Mouse (Mus musculus) erythroblast, embryonic 14.5 days (primary cell): ENCODE measurements around the gene Podnl1. TPM values are rescaled to one million over a fixed set of nuclear protein-coding genes. Genes with fewer than 3 reads are reported as not detected.

Experiments
- H3K27me3 ChIP-seq: 2 replicates; pipeline ENCODE4 v1.6.1; 2012; ENCODE audit warnings: inconsistent platforms; ENCODE audit not compliant: control insufficient read depth
- H3K36me3 ChIP-seq: 2 replicates; pipeline ENCODE4 v1.6.1; 2012; ENCODE audit warnings: mild to moderate bottlenecking, inconsistent platforms; ENCODE audit not compliant: control insufficient read depth
- H3K4me1 ChIP-seq: 2 replicates; pipeline ENCODE4 v1.6.1; 2012; ENCODE audit warnings: inconsistent platforms; ENCODE audit not compliant: control insufficient read depth
- H3K4me3 ChIP-seq: replicated peaks from 2 replicates; pipeline ENCODE3; 2012; ENCODE audit warnings: moderate library complexity, mild to moderate bottlenecking, inconsistent platforms
- H3K9me3 ChIP-seq: 2 replicates; pipeline ENCODE4 v1.6.1; 2012; ENCODE audit warnings: low read length, inconsistent platforms, mixed read lengths; ENCODE audit not compliant: control insufficient read depth
- GATA1 ChIP-seq: IDR thresholded peaks from 2 replicates; pipeline ENCODE4 v1.6.1; 2012; ENCODE audit warnings: low read length, inconsistent platforms, mixed read lengths
- TAL1 ChIP-seq: IDR thresholded peaks from 3 replicates; pipeline ENCODE4 v1.6.1; 2012; ENCODE audit warnings: low read length, inconsistent platforms, mixed read lengths
- polyA plus RNA-seq: library from polyadenylated mRNA; stranded (reverse); fragments of >175 nt; gene quantifications from 2 replicates; pipeline ENCODE4 v1.2.3, GENCODE M21; 2012

The Podnl1 gene
- polyA plus RNA-seq, 1 experiment, result not detected

GRCm38 (mm10) chr8:84096061-84096460 is 29.7 kb upstream of the Podnl1 start:
- Histone ChIP-seq H3K4me3 (no peak overlapping the region), H3K4me1 (no peaks in the 10 kb centered on the region), H3K36me3 (peaks cover 90% of the 10 kb centered on the region), H3K9me3 (no peaks in the 10 kb centered on the region), H3K27me3 (no peaks in the 10 kb centered on the region)
- TF ChIP-seq TAL1, result no peak
- TF ChIP-seq GATA1, result no peak

- Histone ChIP-seq H3K36me3 (peaks cover 90% of the 10 kb centered on the region), H3K27me3 (no peaks in the 10 kb centered on the region), H3K4me3 (no peak overlapping the region), H3K4me1 (peaks cover 17% of the 10 kb centered on the region), H3K9me3 (no peaks in the 10 kb centered on the region)
- TF ChIP-seq TAL1, result no peak
- TF ChIP-seq GATA1, result no peak
These were observed 27.4 kb upstream of the Podnl1 start for GRCm38 (mm10) chr8:84098376-84098775.

GRCm38 (mm10) chr8:84101476-84102270 is 24.1 kb upstream of the Podnl1 start:
- Histone ChIP-seq H3K9me3 (no peaks in the 10 kb centered on the region), H3K4me1 (peaks cover 36% of the 10 kb centered on the region), H3K27me3 (no peaks in the 10 kb centered on the region), H3K4me3 (no peak overlapping the region), H3K36me3 (peaks cover 59% of the 10 kb centered on the region)
- no peak for TF ChIP-seq GATA1
- no peak for TF ChIP-seq TAL1

- TF ChIP-seq TAL1 (no peak), GATA1 (no peak)
- peak overlapping the region; percentile 83 for H3K4me3 ChIP-seq
- peaks cover 39% of the 10 kb centered on the region for H3K36me3 ChIP-seq
- H3K4me1 ChIP-seq, result peaks cover 36% of the 10 kb centered on the region
- H3K9me3 ChIP-seq, result peaks cover 2% of the 10 kb centered on the region; the same call in 1 of the 2 replicates
- no peaks in the 10 kb centered on the region for H3K27me3 ChIP-seq
These were observed 22.2 kb upstream of the Podnl1 start for GRCm38 (mm10) chr8:84103601-84104000.

GRCm38 (mm10) chr8:84104221-84104620 is 21.6 kb upstream of the Podnl1 start:
- H3K4me3 ChIP-seq, result peak overlapping the region; percentile 83
- TF ChIP-seq TAL1, result no peak
- no peak for TF ChIP-seq GATA1
- no peaks in the 10 kb centered on the region for H3K27me3 ChIP-seq
- peaks cover 2% of the 10 kb centered on the region; the same call in 1 of the 2 replicates for H3K9me3 ChIP-seq
- peaks cover 33% of the 10 kb centered on the region for H3K36me3 ChIP-seq
- peaks cover 36% of the 10 kb centered on the region for H3K4me1 ChIP-seq

- Histone ChIP-seq H3K36me3 (peaks cover 26% of the 10 kb centered on the region), H3K27me3 (no peaks in the 10 kb centered on the region), H3K4me3 (peak within 1 kb of the TSS; percentile 83), H3K4me1 (peaks cover 36% of the 10 kb centered on the region), H3K9me3 (peaks cover 2% of the 10 kb centered on the region; the same call in 1 of the 2 replicates)
- no peak for TF ChIP-seq TAL1
- no peak for TF ChIP-seq GATA1
These were observed 20.8 kb upstream of the Podnl1 start, which contains the start of gene Dcaf15 for GRCm38 (mm10) chr8:84104697-84105609. Gene Dcaf15, minus strand, starts transcription at chr8:84104768.

- peaks cover 36% of the 10 kb centered on the region for H3K4me1 ChIP-seq
- no peaks in the 10 kb centered on the region for H3K27me3 ChIP-seq
- H3K36me3 ChIP-seq, result peaks cover 21% of the 10 kb centered on the region
- TF ChIP-seq TAL1 (no peak), GATA1 (no peak)
- peaks cover 2% of the 10 kb centered on the region; the same call in 1 of the 2 replicates for H3K9me3 ChIP-seq
- no peak overlapping the region for H3K4me3 ChIP-seq
These were observed 20.1 kb upstream of the Podnl1 start for GRCm38 (mm10) chr8:84105676-84106075.

GRCm38 (mm10) chr8:84106216-84107040 is 19.4 kb upstream of the Podnl1 start:
- Histone ChIP-seq H3K4me3 (no peak overlapping the region), H3K4me1 (peaks cover 35% of the 10 kb centered on the region), H3K36me3 (peaks cover 17% of the 10 kb centered on the region), H3K27me3 (no peaks in the 10 kb centered on the region), H3K9me3 (peaks cover 2% of the 10 kb centered on the region; the same call in 1 of the 2 replicates)
- no peak for TF ChIP-seq TAL1
- TF ChIP-seq GATA1, result no peak
